7 mouse cellular contexts compared by ENCODE assay signal in genomic region chr4:150465759-150466158, GRCm38 (mm10).
DNase-seq lines count a peak whose midpoint lies in the region; ATAC-seq and TF ChIP-seq lines count a peak whose summit lies in the region.

No protein-coding gene starts in this region.

- peak; percentile 49; the same call in 1 of the 2 replicates for ATAC-seq in erythroblast, adult 5-6 weeks (replicated peaks; ENCODE audit: low FRiP score, poor library complexity, severe bottlenecking)

- 38% methylated on average over 4 of the region's 4 CpGs for WGBS in bone marrow, adult 2 months

- peak; percentile 57 for TF ChIP-seq CTCF in bone marrow, adult 2 months (IDR thresholded peaks at IDR 0.05; ENCODE audit: control insufficient read depth, insufficient read depth, low read length)

- H3K27ac ChIP-seq in bone marrow, adult 2 months (ENCODE audit: control insufficient read depth, insufficient read depth, low read depth, low read length, poor library complexity) = no peak overlapping the region

- TF ChIP-seq POLR2A in bone marrow, adult 2 months (IDR thresholded peaks at IDR 0.05; ENCODE audit: borderline replicate concordance, control insufficient read depth, low read depth, low read length) = no peak

- H3K4me3 ChIP-seq in bone marrow, adult 2 months (replicated peaks; ENCODE audit: control insufficient read depth, low read depth, low read length) = no peak overlapping the region

- peak; percentile 7 for DNase-seq in 3134 (ENCODE audit: extremely low read depth, insufficient read length, low spot score)
- DNase-seq in A20 (ENCODE audit: low read depth, low spot score) = peak; percentile 74
- peak; percentile 67 to 75 for DNase-seq in kidney, postnatal 25 days
- DNase-seq in lung, adult 18-20 months = peak; percentile 57 to 71
- DNase-seq in right cerebral cortex, postnatal 4 days = peak; percentile 70

- peaks cover 1% of the 10 kb centered on the region for H3K4me1 ChIP-seq in bone marrow, adult 2 months (ENCODE audit: control insufficient read depth, insufficient read depth, low read length)

Comparison
In these comparisons a context has a peak if more than half of its experiments do, and no peak if none do; other contexts are left out.
1. DNase-seq: peak in every context shown above with its lines; median percentile 74 in A20; 71 in kidney, postnatal 25 days; 70 in right cerebral cortex, postnatal 4 days; 64 in lung, adult 18-20 months; 7 in 3134.